Mouse (Mus musculus) C2C12 (cell line): ENCODE data around the gene Btbd3.
"Not testable (repeated sequence)": the region's sequence is repeated elsewhere in the genome, so short reads cannot be mapped to it uniquely, and the experiment has no call there.

ENCODE experiments used
- CEBPB ChIP-seq: IDR thresholded peaks from one replicate; pipeline ENCODE4 v1.6.1; 2011; ENCODE audit warnings: low read depth, mild to moderate bottlenecking, control low read depth, moderate library complexity
- CTCF ChIP-seq: IDR thresholded peaks from one replicate; pipeline ENCODE4 v1.5.1; 2011; ENCODE audit not compliant: control insufficient read depth, insufficient read depth, insufficient read length
- FOSL1 ChIP-seq: IDR thresholded peaks from one replicate; pipeline ENCODE4 v1.8.0; 2011; ENCODE audit warnings: mild to moderate bottlenecking, low read length; ENCODE audit not compliant: poor library complexity, insufficient read depth, severe bottlenecking
- MAX ChIP-seq: IDR thresholded peaks from one replicate; pipeline ENCODE4 v1.6.1; 2011; ENCODE audit warnings: mild to moderate bottlenecking, control low read depth
- MYOD1 ChIP-seq: IDR thresholded peaks from one replicate; pipeline ENCODE4 v1.6.1; 2011; ENCODE audit warnings: low read depth; ENCODE audit not compliant: control insufficient read depth, insufficient read length
- MYOG ChIP-seq: IDR thresholded peaks from one replicate; pipeline ENCODE4 v1.6.1; 2011; ENCODE audit not compliant: control insufficient read depth, insufficient read length; ENCODE audit errors: extremely low read depth

GRCm38 (mm10) chr2:138334198-138334597 is 77.8 kb downstream of the Btbd3 start:
- TF ChIP-seq MAX, CTCF, MYOG, CEBPB, FOSL1, MYOD1: not testable (repeated sequence)
